Mouse (Mus musculus): ENCODE measurements around the gene Cdh15. TPM values are rescaled to one million over a fixed set of nuclear protein-coding genes. Genes with fewer than 3 reads are reported as not detected.

Gene Cdh15
- polyA plus RNA-seq, 1 experiment from 2014 or later: 0.49 TPM

- Histone ChIP-seq H3K4me2 (replicated peaks) (peak overlapping the region; percentile 54), H3K27me3 (replicated peaks) (no peaks in the 10 kb centered on the region), H3K4me1 (replicated peaks) (peaks cover 4% of the 10 kb centered on the region; the same call in 1 of the 2 replicates), H3K9me3 (no peaks in the 10 kb centered on the region), H3K4me3 (replicated peaks) (peak overlapping the region; percentile 12), H3K27ac (no peak overlapping the region), H3K9ac (0 out of 2 replicates have a peak overlapping the region, but pooled peaks have one; percentile 12), H3K36me3 (no peaks in the 10 kb centered on the region)
- 22% methylated on average over 31 of the region's 31 CpGs for WGBS
- peak; percentile 50 for ATAC-seq
Observed at GRCm38 (mm10) chr8:122870377-122870863, 22.7 kb downstream of the Cdh15 start.

GRCm38 (mm10) chr8:122871663-122872062 is 23.9 kb downstream of the Cdh15 start:
- no peak; the same call in 1 of the 2 replicates for ATAC-seq

GRCm38 (mm10) chr8:122873171-122873570 is 25.4 kb downstream of the Cdh15 start:
- no peak overlapping the region for H3K4me3 ChIP-seq (replicated peaks)
- H3K27ac ChIP-seq: no peak overlapping the region
- no peaks in the 10 kb centered on the region for H3K27me3 ChIP-seq (replicated peaks)
- WGBS: 37% methylated on average over 6 of the region's 6 CpGs
- no peaks in the 10 kb centered on the region for H3K36me3 ChIP-seq
- no peak overlapping the region for H3K9ac ChIP-seq
- peaks cover 4% of the 10 kb centered on the region; the same call in 1 of the 2 replicates for H3K4me1 ChIP-seq (replicated peaks)
- no peak overlapping the region for H3K4me2 ChIP-seq (replicated peaks)
- no peak for ATAC-seq
- H3K9me3 ChIP-seq: no peaks in the 10 kb centered on the region

More at GRCm38 (mm10) chr8:122871663-122872062, 23.9 kb downstream of the Cdh15 start:
- H3K4me1 ChIP-seq (replicated peaks): peaks cover 4% of the 10 kb centered on the region; the same call in 1 of the 2 replicates
- 75% methylated on average over 9 of the region's 9 CpGs for WGBS
- H3K4me2 ChIP-seq (replicated peaks): no peak overlapping the region
- no peak overlapping the region for H3K27ac ChIP-seq
- H3K27me3 ChIP-seq (replicated peaks): no peaks in the 10 kb centered on the region
- no peaks in the 10 kb centered on the region for H3K36me3 ChIP-seq
- no peaks in the 10 kb centered on the region for H3K9me3 ChIP-seq
- H3K9ac ChIP-seq: no peak overlapping the region
- no peak overlapping the region for H3K4me3 ChIP-seq (replicated peaks)

GRCm38 (mm10) chr8:122875186-122875585 is 27.4 kb downstream of the Cdh15 start:
- Histone ChIP-seq H3K27ac (no peak overlapping the region), H3K4me1 (replicated peaks) (peaks cover 4% of the 10 kb centered on the region; the same call in 1 of the 2 replicates), H3K9me3 (no peaks in the 10 kb centered on the region), H3K36me3 (no peaks in the 10 kb centered on the region), H3K9ac (no peak overlapping the region), H3K4me2 (replicated peaks) (no peak overlapping the region), H3K4me3 (replicated peaks) (no peak overlapping the region), H3K27me3 (replicated peaks) (no peaks in the 10 kb centered on the region)
- ATAC-seq: no peak
- WGBS: 55% methylated on average over 5 of the region's 5 CpGs

- Histone ChIP-seq H3K9me3 (no peaks in the 10 kb centered on the region), H3K4me1 (replicated peaks) (no peaks in the 10 kb centered on the region), H3K27me3 (replicated peaks) (no peaks in the 10 kb centered on the region), H3K36me3 (peaks cover 11% of the 10 kb centered on the region), H3K4me3 (replicated peaks) (no peak overlapping the region), H3K9ac (no peak overlapping the region), H3K4me2 (replicated peaks) (no peak overlapping the region), H3K27ac (no peak overlapping the region)
- WGBS: 84% methylated on average over 3 of the region's 3 CpGs
- ATAC-seq: no peak
Observed at GRCm38 (mm10) chr8:122878231-122878630, 30.5 kb downstream of the Cdh15 start.

GRCm38 (mm10) chr8:122880302-122880701 is 32.5 kb downstream of the Cdh15 start:
- no peak for ATAC-seq
- H3K27me3 ChIP-seq (replicated peaks): no peaks in the 10 kb centered on the region
- WGBS: 32% methylated on average over 3 of the region's 3 CpGs

GRCm38 (mm10) chr8:122883671-122884070 is 35.9 kb downstream of the Cdh15 start:
- Histone ChIP-seq H3K9me3 (no peaks in the 10 kb centered on the region), H3K4me1 (replicated peaks) (no peaks in the 10 kb centered on the region), H3K4me3 (replicated peaks) (no peak overlapping the region), H3K36me3 (peaks cover 57% of the 10 kb centered on the region), H3K27me3 (replicated peaks) (no peaks in the 10 kb centered on the region), H3K27ac (no peak overlapping the region), H3K9ac (no peak overlapping the region), H3K4me2 (replicated peaks) (no peak overlapping the region)
- ATAC-seq: no peak
- WGBS: 81% methylated on average over 10 of the region's 10 CpGs

More at GRCm38 (mm10) chr8:122880302-122880701, 32.5 kb downstream of the Cdh15 start:
- H3K4me3 ChIP-seq (replicated peaks): no peak overlapping the region
- H3K27ac ChIP-seq: no peak overlapping the region
- no peaks in the 10 kb centered on the region for H3K9me3 ChIP-seq
- H3K4me2 ChIP-seq (replicated peaks): no peak overlapping the region
- H3K4me1 ChIP-seq (replicated peaks): no peaks in the 10 kb centered on the region
- H3K36me3 ChIP-seq: peaks cover 28% of the 10 kb centered on the region
- no peak overlapping the region for H3K9ac ChIP-seq

GRCm38 (mm10) chr8:122891440-122891839 is 43.7 kb downstream of the Cdh15 start:
- WGBS: 86% methylated on average over 12 of the region's 12 CpGs
- Histone ChIP-seq H3K9me3 (no peaks in the 10 kb centered on the region), H3K27me3 (replicated peaks) (no peaks in the 10 kb centered on the region), H3K4me2 (replicated peaks) (no peak overlapping the region), H3K4me1 (replicated peaks) (no peaks in the 10 kb centered on the region), H3K36me3 (peaks cover 87% of the 10 kb centered on the region), H3K9ac (no peak overlapping the region), H3K27ac (no peak overlapping the region), H3K4me3 (replicated peaks) (no peak overlapping the region)
- no peak for ATAC-seq

GRCm38 (mm10) chr8:122893451-122893850 is 45.7 kb downstream of the Cdh15 start:
- WGBS: 87% methylated on average over 12 of the region's 12 CpGs

GRCm38 (mm10) chr8:122896317-122896716 is 48.6 kb downstream of the Cdh15 start:
- Histone ChIP-seq H3K27ac (no peak overlapping the region), H3K9ac (no peak overlapping the region), H3K4me1 (replicated peaks) (no peaks in the 10 kb centered on the region), H3K36me3 (peaks cover 63% of the 10 kb centered on the region), H3K9me3 (no peaks in the 10 kb centered on the region), H3K27me3 (replicated peaks) (no peaks in the 10 kb centered on the region), H3K4me3 (replicated peaks) (no peak overlapping the region), H3K4me2 (replicated peaks) (no peak overlapping the region)
- WGBS: 89% methylated on average over 11 of the region's 11 CpGs
- ATAC-seq: no peak

More at GRCm38 (mm10) chr8:122893451-122893850, 45.7 kb downstream of the Cdh15 start:
- no peak overlapping the region for H3K4me2 ChIP-seq (replicated peaks)
- no peaks in the 10 kb centered on the region for H3K27me3 ChIP-seq (replicated peaks)
- H3K4me1 ChIP-seq (replicated peaks): no peaks in the 10 kb centered on the region
- H3K9me3 ChIP-seq: no peaks in the 10 kb centered on the region
- H3K36me3 ChIP-seq: peaks cover 80% of the 10 kb centered on the region
- H3K9ac ChIP-seq: no peak overlapping the region
- H3K4me3 ChIP-seq (replicated peaks): no peak overlapping the region
- ATAC-seq: no peak
- no peak overlapping the region for H3K27ac ChIP-seq

GRCm38 (mm10) chr8:122897200-122897599 is 49.4 kb downstream of the Cdh15 start:
- Histone ChIP-seq H3K4me3 (replicated peaks) (no peak overlapping the region), H3K36me3 (peaks cover 54% of the 10 kb centered on the region), H3K4me2 (replicated peaks) (no peak overlapping the region), H3K27ac (no peak overlapping the region), H3K4me1 (replicated peaks) (no peaks in the 10 kb centered on the region), H3K9ac (no peak overlapping the region), H3K27me3 (replicated peaks) (no peaks in the 10 kb centered on the region), H3K9me3 (no peaks in the 10 kb centered on the region)
- 94% methylated on average over 8 of the region's 8 CpGs for WGBS
- ATAC-seq: no peak

GRCm38 (mm10) chr8:122898018-122898417 is 50.3 kb downstream of the Cdh15 start:
- Histone ChIP-seq H3K4me3 (replicated peaks) (no peak overlapping the region), H3K4me2 (replicated peaks) (no peak overlapping the region), H3K36me3 (peaks cover 46% of the 10 kb centered on the region), H3K4me1 (replicated peaks) (no peaks in the 10 kb centered on the region), H3K27ac (no peak overlapping the region), H3K27me3 (replicated peaks) (no peaks in the 10 kb centered on the region), H3K9ac (no peak overlapping the region), H3K9me3 (no peaks in the 10 kb centered on the region)
- WGBS: 82% methylated on average over 4 of the region's 4 CpGs
- no peak for ATAC-seq

- H3K36me3 ChIP-seq: peaks cover 42% of the 10 kb centered on the region
- H3K4me1 ChIP-seq (replicated peaks): no peaks in the 10 kb centered on the region
- no peak overlapping the region for H3K4me2 ChIP-seq (replicated peaks)
- H3K27ac ChIP-seq: no peak overlapping the region
- 90% methylated on average over 12 of the region's 12 CpGs for WGBS
- ATAC-seq: no peak
- no peak overlapping the region for H3K4me3 ChIP-seq (replicated peaks)
- no peaks in the 10 kb centered on the region for H3K27me3 ChIP-seq (replicated peaks)
- H3K9ac ChIP-seq: no peak overlapping the region
- H3K9me3 ChIP-seq: no peaks in the 10 kb centered on the region
Observed at GRCm38 (mm10) chr8:122898473-122898872, 50.7 kb downstream of the Cdh15 start.

Measured in intestine, embryonic 15.5 days (tissue).